ENCODE assay signal across 12 mouse cellular contexts in the genomic region with DNA sequence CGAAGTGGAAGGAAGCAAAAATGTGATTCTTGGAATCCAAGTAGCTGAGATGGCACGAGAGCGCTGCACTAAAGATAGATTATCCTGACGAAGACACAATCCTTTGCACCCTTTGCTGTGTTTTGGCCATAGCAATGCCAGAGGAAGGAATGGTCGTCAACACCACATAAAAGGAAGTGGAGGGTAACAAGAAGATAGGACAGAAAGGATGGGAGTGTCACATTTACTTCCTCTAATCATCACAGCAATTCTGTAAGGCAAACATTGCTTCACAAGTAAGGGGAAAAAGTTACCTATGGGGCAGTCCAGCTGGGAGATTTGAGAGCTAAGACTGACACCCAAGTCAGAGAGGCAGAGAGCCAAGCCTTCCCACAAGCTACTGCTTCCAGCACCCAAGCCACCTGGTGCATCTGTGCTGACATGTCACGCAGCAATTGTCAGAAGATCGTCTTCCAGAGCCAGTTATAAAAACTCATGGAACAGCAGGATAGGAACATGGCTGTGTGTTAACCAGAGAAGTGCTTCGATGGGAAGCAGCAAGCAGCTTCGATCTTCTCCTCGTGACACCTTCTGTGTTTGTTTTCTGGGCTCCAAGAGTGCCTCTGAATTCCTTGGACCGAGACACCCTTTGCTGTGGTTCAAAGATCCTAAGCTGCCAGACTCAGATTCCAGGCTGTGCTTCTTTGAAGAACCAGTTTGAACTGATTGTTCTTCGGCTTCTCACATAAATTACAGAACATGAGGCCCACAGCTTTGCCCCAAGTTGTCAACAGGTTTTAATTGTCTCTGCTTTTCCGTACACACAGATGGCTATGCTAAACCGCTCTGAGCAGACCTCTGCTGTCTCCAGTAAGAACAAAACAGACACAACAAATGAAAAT.
A peak's percentile ranks its signal among the peaks of the same experiment; 100 is the strongest.
DNase-seq lines count a peak whose midpoint lies in the region; ATAC-seq lines count a peak whose summit lies in the region.
"Had no signal": no experiment of that assay in that cellular context is flagged by ENCODE, and none has a peak within 500 bp of the region (broad histone marks: within the 10 kb centered on the region; RNA-seq: fewer than 3 reads in every experiment).

No protein-coding gene starts in this region.

- peak overlapping the region; percentile 8 for H3K4me2 ChIP-seq in kidney, embryonic 16.5 days (replicated peaks; ENCODE audit: low read depth, low read length)
- H3K4me2 ChIP-seq: liver, embryonic 15.5 days; neural tube, embryonic 13.5 days had no signal

- no peaks in the 10 kb centered on the region for H3K27me3 ChIP-seq in kidney, embryonic 16.5 days (ENCODE audit: insufficient read depth, low read length)
- no peaks in the 10 kb centered on the region for H3K27me3 ChIP-seq in megakaryocyte, embryonic 14.5 days (replicated peaks)
- H3K27me3 ChIP-seq: liver, embryonic 15.5 days; neural tube, embryonic 13.5 days had no signal

- no peaks in the 10 kb centered on the region for H3K36me3 ChIP-seq in kidney, embryonic 16.5 days (ENCODE audit: insufficient read depth, low read length)
- no peaks in the 10 kb centered on the region for H3K36me3 ChIP-seq in megakaryocyte, embryonic 14.5 days (replicated peaks; ENCODE audit: low read length)
- H3K36me3 ChIP-seq: liver, embryonic 15.5 days; neural tube, embryonic 13.5 days had no signal

- no peaks in the 10 kb centered on the region; the same call in 1 of the 2 replicates for H3K9me3 ChIP-seq in kidney, embryonic 16.5 days (ENCODE audit: low read length)
- H3K9me3 ChIP-seq in megakaryocyte, embryonic 14.5 days, result no peaks in the 10 kb centered on the region
- H3K9me3 ChIP-seq: liver, embryonic 15.5 days; neural tube, embryonic 13.5 days had no signal

- H3K27ac ChIP-seq in kidney, embryonic 16.5 days (ENCODE audit: low read length), result no peak overlapping the region
- H3K27ac ChIP-seq: liver, embryonic 15.5 days; neural tube, embryonic 13.5 days; stomach, postnatal 0 days had no signal

- peak; percentile 63; the same call in 1 of the 2 replicates for ATAC-seq in kidney, embryonic 16.5 days (ENCODE audit: low FRiP score, low TSS enrichment)

- no peak for DNase-seq in kidney, adult 18-20 months
- peak; percentile 50 for DNase-seq in brain, embryonic 18.5 days (ENCODE audit: low read depth, low spot score)
- DNase-seq in fibroblast of lung, adult 2 months (ENCODE audit: low read depth), result peak; percentile 35
- DNase-seq in cerebellum, postnatal 25 days, result no peak
- DNase-seq in ovary, postnatal 36 days (ENCODE audit: low spot score), result no peak
- DNase-seq: cerebellum, adult 18-20 months; kidney, adult 9 months had no signal

- no peak overlapping the region for H3K4me3 ChIP-seq in kidney, embryonic 16.5 days (ENCODE audit: low read length)
- H3K4me3 ChIP-seq in megakaryocyte, embryonic 14.5 days (replicated peaks), result peak overlapping the region; percentile 64
- H3K4me3 ChIP-seq: liver, embryonic 15.5 days; neural tube, embryonic 13.5 days had no signal

- H3K9ac ChIP-seq in kidney, embryonic 16.5 days (replicated peaks; ENCODE audit: low read length), result no peak overlapping the region
- H3K9ac ChIP-seq: liver, embryonic 15.5 days; neural tube, embryonic 13.5 days had no signal

- WGBS in kidney, embryonic 16.5 days, result 22% methylated on average over 14 of the region's 14 CpGs

- peaks cover 6% of the 10 kb centered on the region; the same call in 1 of the 2 replicates for H3K4me1 ChIP-seq in kidney, embryonic 16.5 days (ENCODE audit: insufficient read depth, low read length)
- H3K4me1 ChIP-seq in megakaryocyte, embryonic 14.5 days, result peaks cover 53% of the 10 kb centered on the region
- H3K4me1 ChIP-seq: liver, embryonic 15.5 days; neural tube, embryonic 13.5 days had no signal

Comparison
In these comparisons a context has a peak if more than half of its experiments do, and no peak if none do; other contexts are left out.
1. DNase-seq: peak in brain, embryonic 18.5 days (single experiment) and fibroblast of lung, adult 2 months (single experiment); none in kidney, adult 18-20 months (single experiment), cerebellum, postnatal 25 days (0 of 2) and ovary, postnatal 36 days (single experiment).